Mouse (Mus musculus): ENCODE measurements at regions not wholly inside any gene's neighbourhood (a gene's known extent, or its start where the extent isn't known, plus 50 kb on each side); places are given as distances from the start of the nearest gene placed in this dataset.
"Not testable (repeated sequence)": the region's sequence is repeated elsewhere in the genome, so short reads cannot be mapped to it uniquely, and the experiment has no call there.

DNA sequence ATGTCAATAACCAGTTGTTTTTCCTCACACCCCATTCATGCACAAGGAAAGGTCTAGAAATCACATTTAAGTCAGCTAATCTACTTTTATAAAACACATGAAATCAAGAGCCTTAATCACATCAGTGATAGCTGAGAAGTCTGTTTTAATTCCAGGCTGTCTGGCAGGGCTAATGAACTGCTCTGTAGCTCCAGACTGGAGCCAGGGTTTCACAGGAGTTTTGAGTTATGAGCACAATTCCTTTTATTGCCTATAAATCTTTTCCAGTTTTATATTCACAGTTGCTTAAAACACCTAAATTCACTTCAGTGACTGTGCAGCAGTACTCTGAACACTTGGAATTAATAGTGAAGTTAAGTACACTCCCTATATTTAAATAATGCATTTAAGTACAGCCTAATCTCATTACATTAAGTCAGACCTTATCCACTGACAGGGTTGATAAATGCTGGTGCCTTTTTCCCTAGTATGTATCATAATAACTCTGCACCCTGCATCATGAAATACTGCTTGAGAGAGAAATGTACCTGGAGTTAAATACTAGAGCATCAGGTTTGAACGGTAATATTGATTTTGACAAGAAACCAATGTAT lies 198.6 kb upstream of the Gria4 start:
- Histone ChIP-seq H3K9me3 (replicated peaks) (no peaks in the 10 kb centered on the region), H3K9ac (no peak overlapping the region), H3K36me3 (no peaks in the 10 kb centered on the region), H3K4me1 (no peaks in the 10 kb centered on the region), H3K4me2 (no peak overlapping the region), H3K27ac (peak overlapping the region; percentile 37; the same call in 1 of the 2 replicates), H3K4me3 (replicated peaks) (no peak overlapping the region), H3K27me3 (no peaks in the 10 kb centered on the region)
- WGBS: 51% methylated on average over 1 of the region's 1 CpGs
- ATAC-seq (replicated peaks; ENCODE audit: low FRiP score): peak; percentile 85

DNA sequence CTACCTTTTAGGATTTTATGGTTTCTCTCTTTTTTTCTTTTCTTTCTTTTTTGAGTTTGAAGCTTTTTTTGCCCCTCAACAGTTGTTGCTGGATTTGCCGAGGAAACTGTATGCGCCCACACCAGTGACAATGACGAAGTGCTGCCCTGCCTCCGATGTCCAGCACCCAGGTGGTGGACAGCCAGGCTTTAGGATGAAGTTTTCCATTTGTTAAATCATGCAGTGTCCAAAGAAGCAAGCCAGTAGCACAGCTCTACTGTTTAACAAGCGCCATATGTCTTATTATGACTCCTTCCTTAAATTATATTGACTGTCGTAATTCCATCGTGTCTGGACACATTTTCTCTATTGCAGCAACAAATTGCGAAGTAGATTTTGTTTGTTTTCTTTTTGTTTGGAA lies 183.4 kb upstream of the Gria4 start:
- not testable (repeated sequence) for H3K9ac ChIP-seq; H3K4me3 ChIP-seq (replicated peaks); H3K4me2 ChIP-seq; H3K27me3 ChIP-seq; H3K4me1 ChIP-seq; H3K36me3 ChIP-seq; H3K9me3 ChIP-seq (replicated peaks)
- peak; percentile 88 for ATAC-seq (replicated peaks; ENCODE audit: low FRiP score)
- H3K27ac ChIP-seq: 0 out of 2 replicates have a peak overlapping the region, but pooled peaks have one; percentile 41
- WGBS: 45% methylated on average over 8 of the region's 8 CpGs

DNA sequence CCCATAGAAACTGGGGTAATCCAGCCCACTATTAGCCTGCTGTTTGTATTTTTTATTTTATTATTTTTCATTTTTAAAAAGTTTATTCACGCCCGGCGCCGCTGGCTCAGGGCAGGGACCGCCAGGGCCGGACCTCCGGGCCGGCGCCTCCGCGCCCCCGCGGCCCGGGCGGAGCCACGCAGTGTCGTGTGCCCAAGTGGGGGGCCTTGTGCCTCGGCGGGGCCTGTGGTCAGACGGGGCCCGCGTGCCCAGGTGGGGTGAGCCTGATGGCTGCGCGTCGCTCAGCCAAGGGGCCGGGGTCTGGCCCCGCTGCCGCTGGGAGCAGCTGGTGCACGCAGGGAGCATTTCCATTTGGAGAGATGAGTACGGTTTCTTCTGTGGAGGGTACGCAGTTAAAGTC lies 181.5 kb upstream of the Gria4 start:
- WGBS: 92% methylated on average over 31 of the region's 31 CpGs
- Histone ChIP-seq H3K9me3 (replicated peaks) (0 out of 2 replicates have a peak, but pooled peaks cover 3% of the 10 kb centered on the region), H3K4me1 (no peaks in the 10 kb centered on the region), H3K36me3 (no peaks in the 10 kb centered on the region), H3K27me3 (no peaks in the 10 kb centered on the region), H3K9ac (no peak overlapping the region), H3K4me3 (replicated peaks) (no peak overlapping the region), H3K27ac (no peak overlapping the region), H3K4me2 (no peak overlapping the region)
- ATAC-seq (replicated peaks; ENCODE audit: low FRiP score): 0 out of 2 replicates have a peak, but pooled peaks have one; percentile 33

DNA sequence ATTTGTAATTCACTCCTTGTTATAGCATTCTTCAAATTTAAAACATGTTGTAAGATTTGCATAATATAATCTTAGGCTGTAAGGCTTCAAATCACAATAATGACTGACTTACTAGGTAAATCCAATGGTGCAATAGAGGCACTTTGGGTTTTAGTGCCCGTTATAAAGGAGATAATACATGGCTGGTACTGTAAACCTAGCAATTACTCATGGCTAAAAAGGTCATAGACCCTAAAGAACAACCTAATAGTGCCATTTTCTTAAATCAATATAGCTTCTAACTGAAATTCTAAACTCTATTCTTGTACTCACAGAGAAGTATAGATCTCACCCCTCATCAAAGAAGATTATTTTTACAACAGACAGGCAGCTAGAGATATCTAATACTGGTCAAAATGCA lies 179.0 kb upstream of the Gria4 start:
- Histone ChIP-seq H3K4me1 (no peaks in the 10 kb centered on the region), H3K27me3 (no peaks in the 10 kb centered on the region), H3K9ac (no peak overlapping the region), H3K27ac (no peak overlapping the region), H3K9me3 (replicated peaks) (0 out of 2 replicates have a peak, but pooled peaks cover 3% of the 10 kb centered on the region), H3K4me3 (replicated peaks) (no peak overlapping the region), H3K4me2 (no peak overlapping the region), H3K36me3 (no peaks in the 10 kb centered on the region)
- WGBS: 73% methylated on average over 1 of the region's 1 CpGs
- no peak for ATAC-seq (replicated peaks; ENCODE audit: low FRiP score)

DNA sequence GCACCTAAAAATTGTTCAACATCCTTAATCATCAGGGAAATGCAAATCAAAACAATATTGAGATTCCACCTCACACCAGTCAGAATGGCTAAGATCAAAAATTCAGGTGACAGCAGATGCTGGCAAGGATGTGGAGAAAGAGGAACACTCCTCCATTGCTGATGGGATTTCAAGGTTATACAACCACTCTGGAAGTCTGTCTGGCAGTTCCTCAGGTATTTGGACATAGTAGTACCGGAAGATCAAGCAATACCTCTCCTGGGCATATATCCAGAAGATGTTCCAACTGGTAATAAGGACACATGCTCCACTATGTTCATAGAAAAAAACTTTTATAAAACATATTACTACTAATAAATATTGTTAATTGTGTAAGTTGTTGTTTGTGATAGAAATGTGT lies 135.8 kb upstream of the Gria4 start:
- not testable (repeated sequence) for ATAC-seq (replicated peaks; ENCODE audit: low FRiP score); H3K27me3 ChIP-seq; H3K9ac ChIP-seq; H3K4me3 ChIP-seq (replicated peaks); H3K4me1 ChIP-seq; H3K9me3 ChIP-seq (replicated peaks); H3K36me3 ChIP-seq; H3K4me2 ChIP-seq; H3K27ac ChIP-seq
- WGBS: 94% methylated on average over 1 of the region's 1 CpGs

DNA sequence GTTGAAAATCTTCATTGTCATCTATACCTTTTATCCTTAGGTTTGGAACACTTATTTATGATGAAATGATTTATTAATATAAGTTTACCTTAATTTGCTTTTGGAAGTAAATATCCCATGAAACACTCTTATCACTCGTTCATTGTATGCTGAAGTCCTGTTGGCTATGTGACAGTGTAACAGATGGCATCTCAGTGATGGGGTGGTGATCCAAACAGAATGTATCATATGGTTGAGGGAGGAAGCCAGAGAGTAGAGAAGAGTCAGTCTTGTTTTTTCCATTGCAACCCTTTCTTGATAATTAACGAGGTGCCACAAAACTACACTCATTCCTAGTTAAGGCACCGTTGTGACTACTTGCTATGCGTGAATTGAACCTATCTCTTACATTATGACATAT lies 134.3 kb upstream of the Gria4 start:
- Histone ChIP-seq H3K4me2 (no peak overlapping the region), H3K27me3 (no peaks in the 10 kb centered on the region), H3K9me3 (replicated peaks) (no peaks in the 10 kb centered on the region), H3K36me3 (no peaks in the 10 kb centered on the region), H3K4me3 (replicated peaks) (no peak overlapping the region), H3K9ac (no peak overlapping the region), H3K4me1 (no peaks in the 10 kb centered on the region), H3K27ac (no peak overlapping the region)
- no peak for ATAC-seq (replicated peaks; ENCODE audit: low FRiP score)
- WGBS: 89% methylated on average over 4 of the region's 4 CpGs

DNA sequence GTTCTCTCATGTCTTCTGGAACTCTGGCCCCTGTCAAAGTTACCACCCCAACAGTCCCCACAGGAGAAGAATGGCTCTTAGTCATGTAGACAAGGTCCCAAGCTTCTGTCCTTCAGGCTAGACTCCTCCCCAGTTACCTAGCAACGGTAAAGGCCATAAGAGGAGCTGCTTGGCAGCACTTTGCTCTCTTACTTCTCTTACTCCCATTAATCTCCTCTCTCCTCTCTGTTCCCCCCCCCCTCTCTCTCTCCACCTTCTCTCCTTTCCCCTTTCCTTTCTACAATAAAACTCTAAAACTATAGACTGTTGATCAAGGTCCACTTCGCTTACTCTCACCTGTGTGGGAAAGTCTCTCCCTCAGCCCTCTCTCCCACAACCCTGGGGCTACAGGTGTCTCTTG lies 114.5 kb upstream of the Gria4 start:
- Histone ChIP-seq H3K36me3 (no peaks in the 10 kb centered on the region), H3K9ac (no peak overlapping the region), H3K9me3 (replicated peaks) (no peaks in the 10 kb centered on the region), H3K4me3 (replicated peaks) (no peak overlapping the region), H3K27me3 (no peaks in the 10 kb centered on the region), H3K4me2 (no peak overlapping the region), H3K4me1 (no peaks in the 10 kb centered on the region), H3K27ac (no peak overlapping the region)
- WGBS: 84% methylated on average over 2 of the region's 2 CpGs
- no peak for ATAC-seq (replicated peaks; ENCODE audit: low FRiP score)

DNA sequence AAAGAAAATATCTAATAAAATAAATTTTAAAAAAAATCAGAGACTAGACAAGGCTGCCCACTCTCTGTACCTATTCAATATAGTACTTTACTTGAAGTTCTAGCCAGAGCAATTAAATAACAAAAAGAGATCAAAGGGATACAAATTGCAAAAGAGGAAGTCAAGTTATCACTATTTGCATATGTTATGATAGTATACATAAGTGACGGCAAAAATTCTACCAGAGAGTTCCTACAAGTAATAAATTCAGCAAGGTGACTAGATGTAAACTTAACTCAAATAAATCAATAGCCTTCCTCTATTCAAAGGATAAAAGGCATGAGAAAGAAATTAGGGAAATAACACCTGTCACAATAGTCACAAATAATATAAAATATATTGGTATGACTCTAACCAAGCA lies 89.4 kb upstream of the Gria4 start:
- no peaks in the 10 kb centered on the region for H3K9me3 ChIP-seq (replicated peaks)
- no peaks in the 10 kb centered on the region for H3K27me3 ChIP-seq
- no peak overlapping the region for H3K4me3 ChIP-seq (replicated peaks)
- H3K4me1 ChIP-seq: no peaks in the 10 kb centered on the region
- no peaks in the 10 kb centered on the region for H3K36me3 ChIP-seq
- ATAC-seq (replicated peaks; ENCODE audit: low FRiP score): no peak
- no peak overlapping the region for H3K4me2 ChIP-seq
- no peak overlapping the region for H3K9ac ChIP-seq
- WGBS: 73% methylated on average over 1 of the region's 1 CpGs
- no peak overlapping the region for H3K27ac ChIP-seq
